Mouse (Mus musculus): Measurements from ENCODE around the gene Cebpa. TPM values are rescaled to one million over a fixed set of nuclear protein-coding genes. Genes with fewer than 3 reads are reported as not detected.
A peak's percentile ranks its signal among the peaks of the same experiment; 100 is the strongest.

Gene Cebpa
- total RNA-seq, 2 experiments from 2014 or later, result 8.8 to 10.1 TPM

DNA sequence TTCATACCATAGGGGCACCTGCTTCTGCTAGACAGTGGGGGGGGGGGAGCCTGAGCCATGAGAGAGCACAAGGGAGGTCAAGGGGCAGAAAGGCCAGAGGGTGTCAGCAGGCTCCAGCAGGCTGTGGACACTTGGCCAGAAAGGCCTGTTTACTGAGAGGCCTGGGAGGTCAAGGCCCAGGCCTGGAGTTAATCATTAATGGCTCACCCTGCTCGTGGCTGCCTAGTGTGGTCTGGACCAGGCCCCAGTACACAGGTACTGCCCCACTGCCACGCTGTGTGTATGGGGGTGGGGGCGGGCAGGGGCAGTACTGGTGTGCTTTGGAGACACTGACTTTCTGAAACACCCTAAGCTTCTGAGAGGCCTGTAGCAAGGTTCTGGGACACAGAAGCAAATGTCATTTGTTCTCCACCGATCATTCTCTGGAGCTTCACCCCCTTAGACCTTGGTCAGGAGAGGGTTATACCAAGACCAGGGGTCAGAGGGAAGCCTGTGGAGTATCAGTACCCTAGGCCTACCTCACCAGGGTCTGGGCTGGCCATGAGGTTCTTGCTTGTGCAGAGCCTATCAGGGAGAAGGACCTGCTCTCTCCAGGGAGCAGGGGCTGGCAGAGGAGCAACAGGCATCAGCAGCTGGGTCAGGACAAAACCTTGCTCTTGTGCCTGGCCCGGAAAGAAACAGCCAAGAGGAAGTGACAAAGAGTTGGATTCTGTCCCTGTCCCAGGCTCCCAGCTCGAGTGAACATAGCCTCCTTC is 24.9 kb downstream of the Cebpa start:
- DNase-seq (ENCODE audit: low spot score in 2 of 2), result no peak

DNA sequence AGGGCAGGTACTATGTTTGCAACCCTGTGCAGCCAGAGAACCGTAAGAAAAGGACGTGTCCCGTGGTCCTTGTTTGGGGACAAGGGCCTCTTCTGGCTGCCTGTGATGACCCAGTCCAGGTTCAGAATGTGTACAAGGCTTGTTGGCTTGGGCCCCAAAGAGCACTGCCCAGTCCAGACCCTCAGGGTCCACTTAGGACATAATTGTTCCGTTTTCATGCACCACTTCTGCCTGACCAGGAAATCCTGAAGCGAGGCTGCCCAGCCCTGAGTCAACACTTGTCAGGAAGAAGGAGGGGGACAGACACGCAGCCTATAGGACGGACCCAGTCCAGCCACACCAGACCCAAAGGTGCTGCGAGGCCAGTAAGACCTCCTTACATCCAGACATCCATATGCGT is 26.0 kb downstream of the Cebpa start:
- no peak for DNase-seq (ENCODE audit: low spot score in 2 of 2)

DNA sequence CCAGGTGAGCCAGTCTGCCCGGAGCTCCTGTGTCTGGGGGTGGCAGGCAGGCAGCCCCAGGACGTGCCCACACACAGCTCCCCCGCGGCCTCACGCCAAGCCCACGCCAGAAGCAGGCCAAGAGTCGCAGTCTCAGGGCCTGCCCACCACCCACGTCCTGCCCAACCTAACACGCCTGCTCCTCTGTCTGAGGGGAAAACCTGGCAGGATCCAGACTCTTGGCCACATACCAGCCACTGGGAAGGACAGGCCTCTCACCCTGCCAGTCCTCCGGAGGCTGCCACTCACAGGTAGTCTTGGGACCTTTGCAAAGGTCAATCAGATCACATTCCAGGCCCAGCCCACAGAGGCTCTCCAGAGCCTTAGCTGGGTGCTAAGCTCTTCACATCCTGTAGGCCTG is 27.2 kb downstream of the Cebpa start:
- DNase-seq (ENCODE audit: low spot score in 2 of 2), result no peak

DNA sequence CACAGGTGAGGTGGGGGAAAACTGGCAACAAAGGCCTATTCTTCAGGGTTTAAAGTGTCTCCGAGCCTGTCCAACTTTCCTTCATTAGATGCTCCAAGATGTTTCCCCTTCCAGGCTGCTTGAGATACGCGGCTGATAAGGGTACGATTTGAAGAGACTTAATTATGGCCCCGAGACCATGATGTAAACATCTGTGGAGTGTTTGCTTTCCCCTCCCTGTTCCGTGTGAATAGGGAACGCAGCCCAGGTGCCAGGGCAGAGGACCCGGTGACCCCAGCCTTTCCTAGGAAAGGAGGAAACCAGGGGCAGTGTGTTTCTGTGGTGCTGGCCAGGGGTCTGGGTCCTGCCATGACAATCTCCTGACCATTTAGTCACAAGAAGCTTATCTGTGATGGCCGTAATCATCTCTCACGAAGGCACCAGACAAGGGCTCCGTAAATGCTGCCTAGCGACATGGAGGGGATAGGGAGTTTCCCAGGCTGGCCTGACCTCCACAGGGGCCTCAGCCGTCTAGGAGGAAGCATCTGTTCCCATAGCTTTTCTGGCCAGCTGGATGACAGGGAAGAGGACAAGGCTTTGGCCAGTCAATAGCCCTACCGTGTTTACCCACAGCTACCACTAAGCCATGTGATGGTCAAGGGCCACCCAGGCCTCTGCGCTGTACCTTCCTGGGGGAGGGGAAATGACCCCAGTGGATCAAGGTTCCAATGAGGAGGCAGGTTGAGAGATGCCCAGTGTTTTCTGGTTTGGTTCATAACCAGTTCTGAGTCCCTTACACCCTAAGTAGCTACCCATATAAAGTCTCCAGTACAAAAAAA is 30.7 kb downstream of the Cebpa start:
- DNase-seq (ENCODE audit: low spot score in 2 of 2), result no peak

DNA sequence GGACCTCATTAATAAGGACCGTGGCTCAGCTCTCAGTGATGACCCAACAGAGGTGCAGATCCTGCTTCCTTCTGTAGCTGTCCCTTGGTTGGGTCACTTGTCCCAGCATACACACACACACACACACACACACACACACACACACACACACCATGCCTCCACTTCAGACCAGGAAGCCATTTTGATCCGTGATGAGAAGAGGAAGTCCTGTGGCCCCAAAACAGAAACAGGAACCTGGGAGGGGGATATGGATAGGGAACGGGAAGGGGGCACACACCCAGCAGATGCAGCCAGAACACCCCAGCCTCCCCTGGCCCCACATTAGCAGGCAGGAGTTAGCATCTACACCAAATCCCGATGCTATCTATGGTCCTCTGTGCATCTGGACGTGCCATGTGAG is 31.8 kb downstream of the Cebpa start:
- no peak for DNase-seq (ENCODE audit: low spot score in 2 of 2)

DNA sequence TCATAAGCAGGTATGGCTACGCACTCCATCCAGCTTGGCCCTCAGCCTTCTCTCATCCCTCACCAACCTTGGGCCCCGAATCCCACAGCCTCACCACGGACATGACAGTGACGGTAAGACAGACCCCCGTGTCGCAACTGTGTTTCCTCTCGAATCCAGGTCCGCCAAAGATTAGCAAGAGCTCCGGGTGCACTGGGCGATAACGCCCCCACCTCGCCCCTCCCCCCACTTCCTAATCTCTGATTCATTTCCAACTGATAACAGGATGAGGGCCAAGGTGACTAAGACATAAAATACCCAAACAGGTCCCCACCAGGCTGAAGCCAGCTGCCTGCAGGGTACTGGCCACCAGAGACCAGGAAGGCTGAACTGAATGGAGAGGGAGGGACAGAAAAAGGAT is 35.4 kb downstream of the Cebpa start:
- DNase-seq (ENCODE audit: low spot score in 2 of 2), result no peak

DNA sequence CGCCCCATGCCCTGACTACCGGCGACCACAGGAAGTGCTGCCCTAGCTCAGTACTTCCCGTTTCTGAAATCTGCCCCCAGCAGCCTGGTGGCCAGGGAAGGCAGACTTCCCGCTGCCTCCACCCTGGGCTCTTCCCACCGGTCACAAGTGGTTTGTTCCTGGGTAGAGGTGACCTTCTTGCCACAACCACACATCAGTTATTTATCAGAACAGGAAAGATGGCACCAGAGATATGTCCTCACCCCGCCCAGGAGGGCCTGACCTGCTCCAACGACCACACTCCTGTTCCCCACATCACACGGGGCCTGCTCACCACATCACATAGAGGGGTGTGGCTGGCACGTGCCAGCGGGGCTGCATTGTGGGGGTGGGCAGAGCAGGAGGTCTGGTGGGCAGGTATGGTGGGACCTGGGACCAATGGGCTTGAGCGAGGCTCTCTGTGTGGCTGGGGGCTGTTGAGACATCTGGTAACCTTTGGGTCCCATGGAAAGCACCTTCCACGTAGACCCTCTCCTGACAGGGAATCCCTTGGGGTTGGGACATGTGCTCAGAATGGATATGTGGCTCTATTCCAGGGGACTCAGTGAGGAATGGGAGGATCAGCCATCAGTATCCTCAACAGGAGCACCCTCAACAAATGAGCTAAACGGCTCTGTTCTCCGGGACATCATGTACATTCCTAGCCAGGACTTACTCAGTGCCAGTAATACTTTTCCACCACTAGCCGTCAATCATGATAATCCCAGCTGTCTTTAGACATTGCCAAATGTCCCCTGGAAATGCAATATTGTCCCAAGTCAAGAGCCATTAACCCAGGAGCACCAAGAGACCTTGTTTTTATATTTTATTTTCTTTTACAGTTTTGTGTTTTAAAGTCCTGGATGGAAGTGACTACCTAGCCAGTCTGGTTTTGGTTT is 37.7 kb downstream of the Cebpa start:
- DNase-seq (ENCODE audit: low spot score in 2 of 2), result no peak

DNA sequence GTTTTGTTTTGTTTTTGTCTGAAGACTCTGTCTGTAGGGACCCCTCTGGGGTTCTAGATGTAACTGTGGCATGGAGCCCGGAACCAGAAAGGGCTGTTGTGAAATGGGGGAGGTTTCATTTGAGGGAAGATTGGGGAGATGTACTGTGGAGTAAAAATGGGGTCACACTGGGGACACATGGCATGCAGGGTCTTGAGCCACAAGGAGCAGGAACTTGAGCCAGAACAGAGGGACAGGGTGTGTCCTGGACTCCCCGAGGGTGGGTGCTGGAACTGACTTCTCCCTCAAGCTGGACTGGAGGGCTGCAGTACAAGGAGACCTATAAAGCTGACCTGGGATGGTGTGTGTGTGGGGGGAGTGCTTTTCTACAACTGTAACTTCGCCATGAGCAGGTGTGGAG is 38.4 kb downstream of the Cebpa start:
- no peak for DNase-seq (ENCODE audit: low spot score in 2 of 2)

DNA sequence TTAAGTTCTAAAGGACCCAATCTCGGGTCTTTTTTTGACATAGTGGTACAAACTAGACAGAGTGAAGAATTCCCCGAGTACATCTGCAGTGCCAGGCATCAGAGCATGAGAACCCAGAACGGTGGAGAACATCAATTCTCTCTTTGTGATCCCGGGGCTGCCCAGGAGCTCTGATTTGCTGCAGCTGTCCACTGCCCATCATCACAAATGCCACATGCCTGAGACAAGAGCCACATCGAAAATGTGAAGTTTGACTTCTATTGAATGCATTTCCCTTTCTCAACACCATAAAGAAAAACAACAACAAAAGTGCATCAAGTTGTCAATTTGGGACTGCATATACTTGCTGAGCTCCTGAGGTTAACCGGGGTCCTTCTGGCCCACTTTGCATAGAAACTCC is 43.4 kb downstream of the Cebpa start:
- no peak for DNase-seq (ENCODE audit: low spot score in 2 of 2)

DNA sequence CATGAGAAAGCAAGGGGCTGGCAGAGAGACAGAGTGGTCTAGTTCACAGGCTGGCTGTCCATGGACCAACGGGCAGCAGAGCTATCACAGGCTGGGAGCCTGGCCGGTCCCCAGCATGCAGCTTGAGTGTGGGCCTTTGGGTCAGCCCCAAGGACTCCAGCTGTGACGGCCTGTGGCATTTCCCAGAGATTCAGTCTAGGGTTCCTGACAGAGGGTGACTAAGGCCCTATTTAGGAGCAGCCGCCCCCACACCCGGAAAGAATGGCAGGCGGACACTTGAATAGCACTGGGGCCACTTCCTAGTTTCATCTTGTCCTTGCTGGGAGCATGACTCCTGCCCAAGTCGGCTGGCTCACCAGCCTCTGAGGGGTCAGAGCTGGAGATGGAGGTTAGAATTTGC is 44.5 kb downstream of the Cebpa start:
- DNase-seq (ENCODE audit: low spot score in 2 of 2), result no peak

DNA sequence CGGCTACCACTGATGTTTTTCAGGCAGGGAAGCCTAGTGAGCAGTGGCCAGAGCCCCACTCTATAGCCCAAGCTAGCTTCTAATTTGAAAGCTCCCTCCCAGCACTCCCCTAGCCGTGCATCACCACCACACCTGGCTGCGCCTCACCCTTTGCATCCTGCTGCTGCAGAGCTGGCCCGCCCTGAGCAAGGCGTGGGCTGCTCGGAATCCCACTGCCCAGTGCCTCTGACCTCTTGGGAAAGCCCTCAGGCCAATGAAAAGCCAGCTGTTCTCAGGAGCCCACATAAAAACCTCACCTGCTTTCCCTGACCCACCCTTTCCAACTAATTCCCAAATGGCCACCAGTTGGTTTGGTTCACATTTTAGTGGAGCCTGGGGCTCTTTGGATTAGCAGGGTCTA is 45.0 kb downstream of the Cebpa start:
- no peak for DNase-seq (ENCODE audit: low spot score in 2 of 2)

DNA sequence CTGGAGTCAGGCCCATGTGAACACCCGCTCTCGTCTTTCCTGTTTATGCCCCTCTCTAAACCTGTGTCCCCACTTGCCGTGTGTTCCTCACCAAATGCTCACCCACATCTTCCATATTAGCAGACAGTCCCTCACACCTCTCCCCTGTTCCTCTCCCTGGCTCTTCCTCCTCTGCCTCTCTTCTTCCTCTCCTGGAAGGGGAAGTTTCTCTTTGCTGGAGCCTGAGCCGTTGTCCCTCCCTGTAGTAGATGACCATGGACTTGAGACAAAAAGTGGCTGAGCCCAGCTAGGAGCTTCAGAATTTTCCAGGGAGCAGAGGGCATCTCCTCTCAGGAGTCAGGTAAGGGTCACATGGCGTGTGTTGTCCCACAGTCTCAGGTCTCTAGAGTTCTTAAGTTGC is 47.9 kb downstream of the Cebpa start:
- DNase-seq (ENCODE audit: low spot score in 2 of 2), result no peak

DNA sequence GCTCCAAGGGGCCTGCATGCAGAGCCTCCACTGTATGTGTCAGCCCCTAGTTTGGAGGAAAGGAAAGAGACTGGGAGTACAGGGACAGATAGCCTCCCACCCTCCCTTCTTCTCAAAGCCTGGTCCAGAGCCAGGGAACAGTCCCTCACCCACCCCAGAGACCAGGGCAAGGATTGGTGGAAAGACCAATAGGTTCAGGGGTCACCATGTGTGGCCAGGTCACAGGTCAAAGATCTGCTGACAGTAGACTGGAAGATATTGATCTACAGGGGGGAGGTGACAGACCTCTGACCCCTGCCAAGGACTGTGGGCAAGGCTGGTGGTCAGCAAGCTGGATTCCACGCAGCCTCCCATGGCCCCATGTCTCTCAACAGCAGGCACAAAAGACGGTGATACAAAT is 48.8 kb downstream of the Cebpa start:
- DNase-seq (ENCODE audit: low spot score in 2 of 2), result no peak

DNA sequence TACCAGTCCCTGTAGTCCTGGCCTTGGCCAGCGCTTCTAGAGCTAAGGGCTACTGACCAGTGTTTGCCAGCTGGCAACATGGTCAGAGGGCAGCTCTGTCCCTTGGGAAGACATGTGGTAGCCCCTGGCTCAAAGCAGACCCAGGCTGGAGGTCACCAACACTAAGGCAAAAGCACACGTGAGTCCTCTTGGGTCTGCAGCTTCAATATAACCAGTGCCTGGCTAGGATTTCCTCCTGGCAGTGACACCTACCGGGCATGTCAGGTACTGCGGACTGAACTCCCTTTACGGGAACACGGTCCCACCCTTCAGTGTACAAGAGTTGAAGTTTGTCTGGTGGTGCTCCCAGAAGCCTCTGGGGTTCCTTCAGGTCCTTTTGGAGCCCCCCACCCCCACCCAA is 50.2 kb downstream of the Cebpa start:
- peak; percentile 95 to 97 for DNase-seq (ENCODE audit: low spot score in 2 of 2)

Small RNA genes within 50 kb of the gene (microRNA-seq; reads per million reads assigned to microRNA genes)
- 0 reads per million in 2 experiments for gene Gm25033

Other genes with a start within 250 kb of the Cebpa start
- gene Pepd, start 206.9 kb upstream of the Cebpa start, total RNA-seq (2021), result 10 to 100 TPM; 37.4 to 40.0 TPM
- gene Cebpg, start 62.7 kb upstream of the Cebpa start, total RNA-seq (2021), result 10 to 100 TPM; 25.5 to 27.1 TPM
- gene Slc7a10, start 67.1 kb downstream of the Cebpa start, total RNA-seq (2021), result 10 to 100 TPM; 55.3 to 55.5 TPM
- 10 to 100 TPM; 80.4 to 83.8 TPM for gene Lrp3, start 96.2 kb downstream of the Cebpa start, total RNA-seq (2021)
- 10 to 100 TPM; 24.7 to 28.2 TPM for gene Gpatch1, start 199.1 kb downstream of the Cebpa start, total RNA-seq (2021)
- 1 to 10 TPM; 2.1 to 2.4 TPM for gene Rhpn2, start 214.9 kb downstream of the Cebpa start, total RNA-seq (2021)

Data from layer of hippocampus, postnatal 10 days (tissue).